Mouse (Mus musculus) adrenal gland (tissue): ENCODE data around the gene Erbin.

ENCODE experiments used
- intact Hi-C: fragments of 180-260 bp; cut with DNase I; formaldehyde crosslinking; loops from one replicate; pipeline ENCODE4 v1.15.1; 2025

Erbin gene

GRCm38 (mm10) chr13:103819377-103819776 lies 100.9 kb downstream of the Erbin start:
- intact Hi-C loops, result no loop called here

GRCm38 (mm10) chr13:103817935-103818334 lies 102.4 kb downstream of the Erbin start:
- intact Hi-C loops, result no loop called here

GRCm38 (mm10) chr13:103807464-103807863 lies 112.8 kb downstream of the Erbin start:
- intact Hi-C loops, result no loop called here

- intact Hi-C loops, result no loop called here
Observed at GRCm38 (mm10) chr13:103806210-103806851, 114.0 kb downstream of the Erbin start.

GRCm38 (mm10) chr13:103803721-103804120 lies 116.6 kb downstream of the Erbin start:
- intact Hi-C loops, result no loop called here

- intact Hi-C loops, result no loop called here
Observed at GRCm38 (mm10) chr13:103801021-103801420, 119.3 kb downstream of the Erbin start.

- intact Hi-C loops, result no loop called here
Observed at GRCm38 (mm10) chr13:103794688-103795543, 125.4 kb downstream of the Erbin start.

GRCm38 (mm10) chr13:103779922-103780585 lies 140.3 kb downstream of the Erbin start:
- intact Hi-C loops, result loop anchor here (5.0 kb wide), 1 partner anchor 73 kb away; no protein-coding TSS in a partner anchor

GRCm38 (mm10) chr13:103777126-103777525 lies 143.2 kb downstream of the Erbin start:
- intact Hi-C loops, result loop anchor here (5.0 kb wide), 1 partner anchor 70 kb away; no protein-coding TSS in a partner anchor

- intact Hi-C loops, result no loop called here
Observed at GRCm38 (mm10) chr13:103774119-103774757, 146.1 kb downstream of the Erbin start, which contains the start of gene Srek1. TSS of gene Srek1 (minus strand) at chr13:103774608.

- intact Hi-C loops, result no loop called here
Observed at GRCm38 (mm10) chr13:103773407-103774118, 146.8 kb downstream of the Erbin start.

- intact Hi-C loops, result no loop called here
Observed at GRCm38 (mm10) chr13:103772917-103773316, 147.4 kb downstream of the Erbin start.

GRCm38 (mm10) chr13:103770821-103771220 lies 149.5 kb downstream of the Erbin start:
- intact Hi-C loops, result no loop called here
